Mouse (Mus musculus) embryonic facial prominence, embryonic 14.5 days (tissue): ENCODE results near the gene Samd4. TPM values are rescaled to one million over a fixed set of nuclear protein-coding genes. Genes with fewer than 3 reads are reported as not detected.

Experiments used
- ATAC-seq: fragments of 200-750 bp; cut with Nextera tagmentation; 2 replicates; pipeline ENCODE4 v1.8.0; 2017; ENCODE audit warnings: low read depth, moderate number of reproducible peaks, moderate TSS enrichment
- DNase-seq: peaks from one replicate; pipeline ENCODE4 v3.0.0-alpha.2; 2015; ENCODE audit warnings: low spot score
- H3K27ac ChIP-seq: fragments of 300-500 bp; sonication (generic); replicated peaks from 2 replicates; pipeline ENCODE4 v1.5.1; 2014; ENCODE audit warnings: low read depth, mild to moderate bottlenecking, low read length, moderate library complexity
- H3K27me3 ChIP-seq: fragments of 300-500 bp; sonication (generic); replicated peaks from 2 replicates; pipeline ENCODE4 v1.6.1; 2014; ENCODE audit warnings: low read length; ENCODE audit not compliant: control insufficient read depth, insufficient read depth
- H3K36me3 ChIP-seq: fragments of 300-500 bp; sonication (generic); 2 replicates; pipeline ENCODE4 v1.6.1; 2014; ENCODE audit warnings: low read length, mixed read lengths; ENCODE audit not compliant: control insufficient read depth, insufficient read depth
- H3K4me1 ChIP-seq: fragments of 300-500 bp; sonication (generic); 2 replicates; pipeline ENCODE4 v1.6.1; 2014; ENCODE audit warnings: antibody characterized with exemption, low read length; ENCODE audit not compliant: control insufficient read depth, insufficient read depth
- H3K4me2 ChIP-seq: fragments of 300-500 bp; sonication (generic); 2 replicates; pipeline ENCODE4 v1.6.1; 2014; ENCODE audit warnings: low read depth, mild to moderate bottlenecking, low read length, moderate library complexity, mixed read lengths
- H3K4me3 ChIP-seq: fragments of 300-500 bp; sonication (generic); 2 replicates; pipeline ENCODE4 v1.5.1; 2014; ENCODE audit warnings: low read depth, mild to moderate bottlenecking, low read length
- H3K9ac ChIP-seq: fragments of 300-500 bp; sonication (generic); 2 replicates; pipeline ENCODE4 v1.6.1; 2014; ENCODE audit warnings: low read depth, mild to moderate bottlenecking, low read length, moderate library complexity, mixed read lengths
- H3K9me3 ChIP-seq: fragments of 300-500 bp; sonication (generic); 2 replicates; pipeline ENCODE4 v1.6.1; 2016; ENCODE audit warnings: low read length; ENCODE audit not compliant: control insufficient read depth
- WGBS: fragments of 180-500 bp; shearing (Covaris S2); extraction: QIAGEN DNeasy Blood & Tissue Kit; methylation state at CpG from one replicate; pipeline ENCODE4 v1.1.7; 2014; 5-methylcytosine and 5-hydroxymethylcytosine counted together
- polyA plus RNA-seq: library from polyadenylated mRNA; unstranded; fragments of >200 nt; fragmentation: Nextera tagmentation; extraction: Ambion mirVana; gene quantifications from 2 replicates; pipeline ENCODE4 v1.2.1, GENCODE M21; 2014

Gene Samd4
- polyA plus RNA-seq, 1 experiment from 2014 or later = 9.6 TPM

- Histone ChIP-seq H3K27ac (no peak overlapping the region), H3K36me3 (no peaks in the 10 kb centered on the region), H3K4me1 (no peaks in the 10 kb centered on the region), H3K4me3 (no peak overlapping the region), H3K4me2 (no peak overlapping the region), H3K27me3 (0 out of 2 replicates have a peak, but pooled peaks cover 3% of the 10 kb centered on the region), H3K9me3 (no peaks in the 10 kb centered on the region), H3K9ac (no peak overlapping the region)
- DNase-seq (no peak), ATAC-seq (no peak)
- 36% methylated on average over 9 of the region's 9 CpGs for WGBS
These were observed 228.7 kb downstream of the Samd4 start for GRCm38 (mm10) chr14:47111341-47111740.

DNA sequence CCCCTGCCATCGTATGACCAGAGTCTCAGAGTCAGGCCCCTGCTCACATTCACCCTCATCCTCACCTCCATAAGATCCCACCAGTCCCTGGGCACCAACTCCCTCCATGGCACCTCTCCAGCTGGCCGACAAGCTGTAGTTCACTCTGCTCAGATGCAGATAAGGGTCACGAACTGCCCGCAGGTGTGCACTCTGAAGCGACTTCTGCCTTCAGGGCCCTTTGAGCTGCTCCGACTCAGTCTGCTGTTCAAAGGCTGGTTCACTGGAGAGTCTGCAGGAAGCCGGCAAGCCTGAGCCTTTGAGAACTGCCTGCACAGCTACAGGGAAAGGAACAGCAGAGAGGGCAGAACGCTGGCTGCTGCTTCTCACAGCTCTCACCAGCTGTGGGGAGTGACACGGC, 232.5 kb downstream of the Samd4 start:
- DNase-seq (no peak), ATAC-seq (no peak)
- no peaks in the 10 kb centered on the region for H3K36me3 ChIP-seq
- H3K27me3 ChIP-seq = 0 out of 2 replicates have a peak, but pooled peaks cover 3% of the 10 kb centered on the region
- no peak overlapping the region for H3K27ac ChIP-seq
- no peak overlapping the region for H3K4me3 ChIP-seq
- no peak overlapping the region for H3K9ac ChIP-seq
- H3K4me2 ChIP-seq = no peak overlapping the region
- WGBS = 59% methylated on average over 9 of the region's 9 CpGs
- no peaks in the 10 kb centered on the region for H3K9me3 ChIP-seq
- no peaks in the 10 kb centered on the region for H3K4me1 ChIP-seq

GRCm38 (mm10) chr14:47116062-47116762, 233.6 kb downstream of the Samd4 start:
- Histone ChIP-seq H3K36me3 (no peaks in the 10 kb centered on the region), H3K4me2 (no peak overlapping the region), H3K9me3 (no peaks in the 10 kb centered on the region), H3K27ac (no peak overlapping the region), H3K4me1 (no peaks in the 10 kb centered on the region), H3K9ac (no peak overlapping the region), H3K4me3 (no peak overlapping the region), H3K27me3 (0 out of 2 replicates have a peak, but pooled peaks cover 3% of the 10 kb centered on the region)
- WGBS = 82% methylated on average over 8 of the region's 10 CpGs
- ATAC-seq (no peak), DNase-seq (no peak)

- DNase-seq (no peak), ATAC-seq (no peak)
- Histone ChIP-seq H3K4me2 (no peak overlapping the region), H3K36me3 (no peaks in the 10 kb centered on the region), H3K9me3 (no peaks in the 10 kb centered on the region), H3K27me3 (no peaks in the 10 kb centered on the region), H3K4me1 (no peaks in the 10 kb centered on the region), H3K4me3 (no peak overlapping the region), H3K9ac (no peak overlapping the region), H3K27ac (no peak overlapping the region)
- WGBS = 74% methylated on average over 7 of the region's 7 CpGs
These were observed 234.9 kb downstream of the Samd4 start for GRCm38 (mm10) chr14:47117522-47117921.

DNA sequence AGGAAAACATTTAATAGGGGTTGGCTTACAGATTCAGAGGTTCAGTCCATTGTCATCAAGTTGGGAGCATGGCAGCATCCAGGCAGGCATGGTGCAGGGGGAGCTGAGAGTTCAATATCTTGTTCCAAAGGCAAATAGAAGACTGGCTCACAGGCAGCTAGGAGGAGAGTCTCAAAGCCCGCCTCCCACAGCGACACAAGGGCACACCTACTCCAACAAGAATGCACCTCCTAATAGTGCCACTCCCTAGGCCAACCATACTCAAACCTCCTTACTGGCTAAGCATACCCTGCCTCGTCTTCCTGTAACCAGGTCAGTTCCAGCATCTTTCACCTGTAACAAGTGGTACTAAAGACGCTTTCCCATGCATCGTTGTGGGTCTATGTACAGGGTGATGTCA, 245.3 kb downstream of the Samd4 start:
- H3K27ac ChIP-seq = no peak overlapping the region
- H3K9ac ChIP-seq = no peak overlapping the region
- 86% methylated on average over 5 of the region's 5 CpGs for WGBS
- no peak for DNase-seq
- ATAC-seq = no peak
- no peak overlapping the region for H3K4me2 ChIP-seq
- no peaks in the 10 kb centered on the region for H3K36me3 ChIP-seq
- no peak overlapping the region for H3K4me3 ChIP-seq
- no peaks in the 10 kb centered on the region for H3K27me3 ChIP-seq
- H3K4me1 ChIP-seq = no peaks in the 10 kb centered on the region
- no peaks in the 10 kb centered on the region for H3K9me3 ChIP-seq

DNA sequence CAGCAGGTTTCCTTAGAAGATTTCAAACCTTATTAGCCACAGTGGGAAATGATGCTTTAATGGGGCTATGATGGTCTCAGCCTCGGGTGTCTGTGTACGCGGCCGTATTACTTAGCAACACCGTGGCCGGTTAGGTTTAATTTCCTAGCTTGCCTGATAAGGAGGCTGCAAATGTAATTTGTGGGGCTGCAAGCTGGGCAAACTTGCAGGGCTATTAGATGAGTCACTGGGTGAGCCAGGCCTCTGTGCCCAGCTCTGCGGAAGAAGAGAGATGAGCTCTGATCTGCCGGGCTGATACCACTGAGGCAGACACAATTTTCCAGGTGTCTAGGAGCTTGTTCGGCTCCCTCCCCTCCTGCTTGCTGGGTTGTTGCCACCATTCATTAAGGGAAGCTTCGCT, 251.3 kb downstream of the Samd4 start:
- ATAC-seq = no peak
- H3K27me3 ChIP-seq = no peaks in the 10 kb centered on the region
- no peaks in the 10 kb centered on the region for H3K36me3 ChIP-seq
- H3K4me3 ChIP-seq = no peak overlapping the region
- H3K27ac ChIP-seq = no peak overlapping the region
- no peak for DNase-seq
- no peak overlapping the region for H3K9ac ChIP-seq
- 68% methylated on average over 9 of the region's 10 CpGs for WGBS
- H3K4me1 ChIP-seq = no peaks in the 10 kb centered on the region
- no peak overlapping the region for H3K4me2 ChIP-seq
- H3K9me3 ChIP-seq = no peaks in the 10 kb centered on the region

- ATAC-seq = no peak
- WGBS = 72% methylated on average over 5 of the region's 5 CpGs
- Histone ChIP-seq H3K4me1 (no peaks in the 10 kb centered on the region), H3K4me2 (no peak overlapping the region), H3K9me3 (no peaks in the 10 kb centered on the region), H3K27me3 (no peaks in the 10 kb centered on the region), H3K27ac (no peak overlapping the region), H3K36me3 (no peaks in the 10 kb centered on the region), H3K4me3 (no peak overlapping the region), H3K9ac (no peak overlapping the region)
- no peak for DNase-seq
These were observed 254.0 kb downstream of the Samd4 start for GRCm38 (mm10) chr14:47136637-47137036.

GRCm38 (mm10) chr14:47138853-47139252, 256.2 kb downstream of the Samd4 start:
- no peaks in the 10 kb centered on the region for H3K27me3 ChIP-seq
- no peaks in the 10 kb centered on the region for H3K9me3 ChIP-seq
- H3K4me1 ChIP-seq = no peaks in the 10 kb centered on the region
- DNase-seq (no peak), ATAC-seq (no peak)
- no peak overlapping the region for H3K9ac ChIP-seq
- no peak overlapping the region for H3K4me2 ChIP-seq
- 83% methylated on average over 3 of the region's 3 CpGs for WGBS
- no peak overlapping the region for H3K27ac ChIP-seq
- H3K4me3 ChIP-seq = no peak overlapping the region
- H3K36me3 ChIP-seq = no peaks in the 10 kb centered on the region

DNA sequence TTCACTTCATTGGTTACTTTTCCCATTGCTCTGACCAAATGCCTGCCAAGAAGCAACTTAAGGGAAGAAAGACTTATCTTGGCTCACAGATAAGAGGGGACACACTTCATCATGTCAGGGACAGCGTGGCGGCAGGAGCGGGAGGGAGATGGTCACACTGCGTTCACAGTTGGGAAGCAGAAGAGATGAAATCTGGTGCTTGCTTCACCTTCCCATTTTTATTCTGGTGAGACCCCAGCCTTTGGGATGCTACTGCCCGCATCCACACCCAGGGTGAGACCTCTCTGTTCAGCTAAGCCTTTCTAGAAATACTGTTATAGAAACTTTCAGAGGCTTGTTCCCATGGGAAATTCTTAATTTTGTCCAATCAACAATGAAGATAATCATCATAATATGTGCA, 261.7 kb downstream of the Samd4 start:
- no peak for ATAC-seq
- no peak overlapping the region for H3K27ac ChIP-seq
- no peaks in the 10 kb centered on the region for H3K27me3 ChIP-seq
- no peaks in the 10 kb centered on the region for H3K4me1 ChIP-seq
- no peak overlapping the region for H3K4me3 ChIP-seq
- WGBS = 97% methylated on average over 5 of the region's 5 CpGs
- H3K36me3 ChIP-seq = no peaks in the 10 kb centered on the region
- no peaks in the 10 kb centered on the region for H3K9me3 ChIP-seq
- no peak overlapping the region for H3K9ac ChIP-seq
- no peak for DNase-seq
- no peak overlapping the region for H3K4me2 ChIP-seq
